Mouse (Mus musculus) heart, postnatal 0 days (tissue): ENCODE measurements around the gene Caskin2. TPM values are rescaled to one million over a fixed set of nuclear protein-coding genes. Genes with fewer than 3 reads are reported as not detected.

Experiments
- ATAC-seq: fragments of 200-750 bp; cut with Nextera tagmentation; 2 replicates; pipeline ENCODE4 v1.8.0; 2017; ENCODE audit warnings: low read depth, moderate number of reproducible peaks, moderate library complexity; ENCODE audit not compliant: insufficient read depth
- DNase-seq: peaks from one replicate; pipeline ENCODE4 v3.0.0-alpha.2; 2016; ENCODE audit warnings: low spot score
- H3K27ac ChIP-seq: fragments of 300-500 bp; sonication (generic); 2 replicates; pipeline ENCODE4 v1.5.1; 2014; ENCODE audit warnings: low read depth, mild to moderate bottlenecking
- H3K27me3 ChIP-seq: fragments of 300-500 bp; sonication (generic); 2 replicates; pipeline ENCODE4 v1.6.1; 2014; ENCODE audit warnings: low read length, mixed read lengths; ENCODE audit not compliant: control insufficient read depth, insufficient read depth
- H3K36me3 ChIP-seq: fragments of 300-500 bp; sonication (generic); replicated peaks from 2 replicates; pipeline ENCODE4 v1.6.1; 2014; ENCODE audit warnings: low read length, mixed read lengths; ENCODE audit not compliant: control insufficient read depth, insufficient read depth
- H3K4me1 ChIP-seq: fragments of 300-500 bp; sonication (generic); 2 replicates; pipeline ENCODE4 v1.6.1; 2014; ENCODE audit warnings: antibody characterized with exemption; ENCODE audit not compliant: control insufficient read depth, insufficient read depth
- H3K4me2 ChIP-seq: fragments of 300-500 bp; sonication (generic); 2 replicates; pipeline ENCODE4 v1.6.1; 2014; ENCODE audit warnings: low read depth, mild to moderate bottlenecking, low read length, moderate library complexity
- H3K4me3 ChIP-seq: fragments of 300-500 bp; sonication (generic); 2 replicates; pipeline ENCODE4 v1.5.1; 2014; ENCODE audit warnings: low read depth, low read length
- H3K9ac ChIP-seq: fragments of 300-500 bp; sonication (generic); replicated peaks from 2 replicates; pipeline ENCODE4 v1.6.1; 2014; ENCODE audit warnings: low read depth, low read length, mixed read lengths
- H3K9me3 ChIP-seq: fragments of 300-500 bp; sonication (generic); replicated peaks from 2 replicates; pipeline ENCODE4 v1.6.1; 2016; ENCODE audit warnings: low read length; ENCODE audit not compliant: control insufficient read depth
- CTCF ChIP-seq: IDR thresholded peaks from 2 replicates; pipeline ENCODE4 v1.5.1; 2016; ENCODE audit warnings: antibody characterized with exemption, control low read depth, low read depth
- EP300 ChIP-seq: IDR thresholded peaks from 2 replicates; pipeline ENCODE4 v1.6.1; 2016; ENCODE audit warnings: antibody characterized with exemption, low read depth
- WGBS: fragments of 180-500 bp; shearing (Covaris S2); extraction: QIAGEN DNeasy Blood & Tissue Kit; methylation state at CpG from one replicate; pipeline ENCODE4 v1.1.7; 2014; 5-methylcytosine and 5-hydroxymethylcytosine counted together
- microRNA-seq: library from miRNA; unstranded; fragments of <30 nt; microRNA quantifications from one replicate; pipeline ENCODE4, GENCODE M21; 2016
- polyA plus RNA-seq: library from polyadenylated mRNA; unstranded; fragments of >200 nt; fragmentation: Nextera tagmentation; extraction: Ambion mirVana; gene quantifications from 2 replicates; pipeline ENCODE4 v1.2.1, GENCODE M21; 2015
- total RNA-seq: library from RNA; depleted of rRNA; stranded (reverse); fragments of >200 nt; gene quantifications from 2 replicates; pipeline ENCODE4 v1.2.3, GENCODE M21; 2014; ENCODE audit warnings: low replicate concordance; rRNA removed

The Caskin2 gene
- total and polyA plus RNA-seq, 2 experiments from 2014 or later, result 14.2 to 62.1 TPM

DNA sequence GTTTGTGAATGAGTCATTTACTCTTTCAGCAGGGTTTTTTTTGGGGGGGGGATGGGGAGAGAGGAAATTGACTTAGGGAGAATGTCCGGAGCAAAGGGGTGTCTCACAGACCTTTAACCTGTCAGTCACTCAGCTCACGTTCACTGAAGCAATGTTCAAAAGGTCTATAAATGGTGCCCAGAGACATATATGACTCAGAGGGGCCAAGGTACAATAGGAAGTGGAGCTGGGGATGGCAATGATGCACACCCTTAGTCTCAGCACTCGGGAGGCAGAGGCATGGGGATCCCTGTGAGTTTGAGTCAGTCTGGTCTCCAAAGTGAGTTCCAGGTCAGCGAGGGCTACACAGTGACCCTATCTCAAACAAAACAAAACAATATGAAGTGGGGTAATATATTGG lies 60.0 kb downstream of the Caskin2 start:
- WGBS, result 64% methylated on average over 4 of the region's 4 CpGs
- Histone ChIP-seq H3K9ac (no peak overlapping the region), H3K4me2 (no peak overlapping the region), H3K27ac (no peak overlapping the region), H3K36me3 (no peaks in the 10 kb centered on the region), H3K4me1 (no peaks in the 10 kb centered on the region), H3K27me3 (no peaks in the 10 kb centered on the region), H3K4me3 (no peak overlapping the region), H3K9me3 (no peaks in the 10 kb centered on the region)
- no peak for ATAC-seq
- TF ChIP-seq EP300 (no peak), CTCF (no peak)
- no peak for DNase-seq

DNA sequence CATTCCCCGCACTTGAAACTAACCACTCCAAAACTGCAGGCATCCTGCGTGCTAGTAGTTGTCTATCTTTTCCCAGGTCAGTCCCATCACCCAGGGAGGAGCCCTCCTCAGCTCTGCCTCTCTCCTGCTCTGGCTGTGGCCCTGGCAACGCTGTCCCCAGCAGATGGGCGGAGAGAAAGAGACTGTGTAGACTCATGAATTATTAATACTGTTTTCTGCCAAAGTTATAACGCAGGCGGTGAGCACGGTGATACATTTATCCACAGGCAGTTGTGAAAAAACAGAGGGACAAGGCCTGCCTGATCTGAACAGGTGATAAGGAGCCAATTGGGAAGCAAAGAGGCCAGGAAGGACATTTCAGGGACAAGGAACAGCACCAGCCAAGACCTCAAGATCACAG lies 60.8 kb downstream of the Caskin2 start:
- no peaks in the 10 kb centered on the region for H3K36me3 ChIP-seq
- H3K4me2 ChIP-seq, result no peak overlapping the region
- ATAC-seq (no peak), DNase-seq (no peak)
- no peaks in the 10 kb centered on the region for H3K27me3 ChIP-seq
- WGBS, result 70% methylated on average over 7 of the region's 7 CpGs
- no peaks in the 10 kb centered on the region for H3K4me1 ChIP-seq
- no peak overlapping the region for H3K4me3 ChIP-seq
- H3K9me3 ChIP-seq, result no peaks in the 10 kb centered on the region
- H3K27ac ChIP-seq, result no peak overlapping the region
- H3K9ac ChIP-seq, result no peak overlapping the region
- TF ChIP-seq EP300, result no peak

DNA sequence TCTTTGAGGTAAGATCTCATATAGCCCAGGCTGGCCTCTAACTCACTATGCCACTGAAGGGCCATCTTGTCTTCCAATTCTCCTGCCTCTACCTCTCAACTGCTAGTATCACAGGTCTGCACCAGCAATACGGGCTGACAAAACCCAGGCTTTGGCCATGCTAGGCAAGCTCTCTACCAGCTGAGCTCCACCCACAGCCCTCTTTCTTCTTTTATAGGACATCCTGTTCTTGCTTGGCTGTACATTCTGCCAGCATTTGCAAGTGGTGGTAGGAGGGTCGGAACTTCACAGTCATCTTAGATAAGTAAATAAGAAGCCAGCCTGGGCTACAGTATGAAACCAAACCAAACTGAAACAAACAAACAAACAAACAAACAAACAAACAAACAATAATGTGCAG lies 61.7 kb downstream of the Caskin2 start:
- no peaks in the 10 kb centered on the region for H3K36me3 ChIP-seq
- DNase-seq (no peak), ATAC-seq (no peak)
- H3K4me2 ChIP-seq, result no peak overlapping the region
- TF ChIP-seq EP300, result no peak
- no peak for TF ChIP-seq CTCF
- no peak overlapping the region for H3K4me3 ChIP-seq
- 25% methylated on average over 2 of the region's 2 CpGs for WGBS
- no peaks in the 10 kb centered on the region for H3K27me3 ChIP-seq
- no peaks in the 10 kb centered on the region for H3K4me1 ChIP-seq
- no peak overlapping the region for H3K9ac ChIP-seq
- H3K27ac ChIP-seq, result no peak overlapping the region
- H3K9me3 ChIP-seq, result no peaks in the 10 kb centered on the region

DNA sequence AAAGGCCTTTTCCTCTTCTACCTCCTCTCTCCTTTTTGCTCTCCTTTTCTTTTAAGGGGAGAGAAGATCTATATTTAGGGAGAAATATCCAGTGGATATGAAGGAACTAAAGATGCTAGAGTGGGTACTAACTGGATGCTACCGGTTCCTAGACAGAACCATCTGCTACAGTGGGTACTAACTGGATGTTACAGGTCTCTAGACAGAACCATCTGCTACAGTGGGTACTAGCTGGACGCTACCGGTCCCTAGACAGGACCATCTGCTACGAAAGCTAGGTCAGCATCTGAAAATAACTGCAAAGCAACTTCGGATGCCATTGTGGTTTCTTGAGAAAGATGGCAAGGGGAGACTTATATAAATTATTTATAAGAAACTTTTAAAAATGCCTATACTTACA lies 63.6 kb downstream of the Caskin2 start:
- no peaks in the 10 kb centered on the region for H3K4me1 ChIP-seq
- no peaks in the 10 kb centered on the region for H3K27me3 ChIP-seq
- H3K27ac ChIP-seq, result no peak overlapping the region
- WGBS, result 87% methylated on average over 5 of the region's 5 CpGs
- no peak overlapping the region for H3K4me2 ChIP-seq
- no peaks in the 10 kb centered on the region for H3K9me3 ChIP-seq
- no peaks in the 10 kb centered on the region for H3K36me3 ChIP-seq
- DNase-seq (no peak), ATAC-seq (no peak)
- H3K9ac ChIP-seq, result no peak overlapping the region
- TF ChIP-seq CTCF, result no peak
- no peak for TF ChIP-seq EP300
- no peak overlapping the region for H3K4me3 ChIP-seq

Small RNAs within 50 kb of the gene (microRNA-seq; reads per million reads assigned to microRNA genes)
- 1.2 reads per million for gene Mir5621

Other genes with a start within 250 kb of the Caskin2 start
- 32.3 and 102 TPM in 2 replicates for gene Nup85, start 249.2 kb downstream of the Caskin2 start, total RNA-seq
- 33.9 and 40.8 TPM in 2 replicates for gene Nup85, start 249.2 kb downstream of the Caskin2 start, polyA plus RNA-seq
- gene Mrps7, start 209.7 kb downstream of the Caskin2 start, total RNA-seq, result 53.1 and 56.7 TPM in 2 replicates
- 85.1 and 86.4 TPM in 2 replicates for gene Mrps7, start 209.7 kb downstream of the Caskin2 start, polyA plus RNA-seq
- gene Gga3, start 209.6 kb downstream of the Caskin2 start, total RNA-seq, result 11.8 and 24.0 TPM in 2 replicates
- gene Gga3, start 209.6 kb downstream of the Caskin2 start, polyA plus RNA-seq, result 7.0 and 7.2 TPM in 2 replicates
- 31.5 and 38.4 TPM in 2 replicates for gene Mif4gd, start 200.7 kb downstream of the Caskin2 start, total RNA-seq
- gene Mif4gd, start 200.7 kb downstream of the Caskin2 start, polyA plus RNA-seq, result 34.1 and 34.5 TPM in 2 replicates
- gene Slc25a19, start 185.3 kb downstream of the Caskin2 start, total RNA-seq, result 25.0 and 35.1 TPM in 2 replicates
- gene Slc25a19, start 185.3 kb downstream of the Caskin2 start, polyA plus RNA-seq, result 35.0 and 41.0 TPM in 2 replicates
- gene Grb2, start 105.0 kb downstream of the Caskin2 start, total RNA-seq, result 48.6 and 126 TPM in 2 replicates
- 96.9 and 116 TPM in 2 replicates for gene Grb2, start 105.0 kb downstream of the Caskin2 start, polyA plus RNA-seq
- gene Tmem94, start 48.2 kb downstream of the Caskin2 start, total RNA-seq, result 56.9 and 65.0 TPM in 2 replicates
- 32.5 and 34.0 TPM in 2 replicates for gene Tmem94, start 48.2 kb downstream of the Caskin2 start, polyA plus RNA-seq
- gene Tsen54, start 1.1 kb upstream of the Caskin2 start, total RNA-seq, result 35.5 and 58.5 TPM in 2 replicates
- 14.8 and 17.7 TPM in 2 replicates for gene Tsen54, start 1.1 kb upstream of the Caskin2 start, polyA plus RNA-seq
- 49.8 and 85.5 TPM in 2 replicates for gene Llgl2, start 10.4 kb upstream of the Caskin2 start, total RNA-seq
- 12.7 and 14.1 TPM in 2 replicates for gene Llgl2, start 10.4 kb upstream of the Caskin2 start, polyA plus RNA-seq
- gene Myo15b, start 44.8 kb upstream of the Caskin2 start, total RNA-seq, result not detected in 2 replicates
- 0.04 and 0.11 TPM in 2 replicates for gene Myo15b, start 44.8 kb upstream of the Caskin2 start, polyA plus RNA-seq
- gene Smim5, start 86.3 kb upstream of the Caskin2 start, total RNA-seq, result 57.5 and 83.0 TPM in 2 replicates
- 79.3 and 93.3 TPM in 2 replicates for gene Smim5, start 86.3 kb upstream of the Caskin2 start, polyA plus RNA-seq
- not detected in 2 replicates for gene Smim6, start 98.4 kb upstream of the Caskin2 start, total RNA-seq
- gene Smim6, start 98.4 kb upstream of the Caskin2 start, polyA plus RNA-seq, result 0.98 and 1.6 TPM in 2 replicates
- 11.7 and 17.9 TPM in 2 replicates for gene Sap30bp, start 119.6 kb upstream of the Caskin2 start, total RNA-seq
- gene Sap30bp, start 119.6 kb upstream of the Caskin2 start, polyA plus RNA-seq, result 19.0 and 19.6 TPM in 2 replicates
- 5.4 and 5.8 TPM in 2 replicates for gene Recql5, start 119.8 kb upstream of the Caskin2 start, total RNA-seq
- 6.2 and 6.3 TPM in 2 replicates for gene Recql5, start 119.8 kb upstream of the Caskin2 start, polyA plus RNA-seq
- 1.1 and 1.5 TPM in 2 replicates for gene Itgb4, start 161.1 kb upstream of the Caskin2 start, total RNA-seq
- 0.85 and 1.1 TPM in 2 replicates for gene Itgb4, start 161.1 kb upstream of the Caskin2 start, polyA plus RNA-seq
- gene Galk1, start 199.1 kb upstream of the Caskin2 start, total RNA-seq, result 90.4 and 98.3 TPM in 2 replicates
- 86.3 and 88.4 TPM in 2 replicates for gene Galk1, start 199.1 kb upstream of the Caskin2 start, polyA plus RNA-seq
- 365 and 410 TPM in 2 replicates for gene H3f3b, start 214.3 kb upstream of the Caskin2 start, total RNA-seq
- gene H3f3b, start 214.3 kb upstream of the Caskin2 start, polyA plus RNA-seq, result 518 and 561 TPM in 2 replicates
- 23.1 and 26.1 TPM in 2 replicates for gene Unk, start 216.7 kb upstream of the Caskin2 start, total RNA-seq
- 8.4 and 9.5 TPM in 2 replicates for gene Unk, start 216.7 kb upstream of the Caskin2 start, polyA plus RNA-seq